Mouse (Mus musculus): ENCODE results near the gene Gm32802.
"Not testable (repeated sequence)": the region's sequence is repeated elsewhere in the genome, so short reads cannot be mapped to it uniquely, and the experiment has no call there.

- not testable (repeated sequence) for TF ChIP-seq CTCF (IDR thresholded peaks at IDR 0.05; ENCODE audit: borderline replicate concordance, control insufficient read depth, extremely low read depth, insufficient read depth, low read length, poor library complexity); POLR2A (IDR thresholded peaks at IDR 0.05; ENCODE audit: control insufficient read depth, extremely low read depth, insufficient read depth, low read length, poor library complexity)
Observed at GRCm38 (mm10) chr10:118258388-118258787, at the start of gene Gm32802.

Data from thymus, adult 2 months (tissue).